Mouse (Mus musculus): ENCODE results near the gene Cyp2t4. TPM values are rescaled to one million over a fixed set of nuclear protein-coding genes. Genes with fewer than 3 reads are reported as not detected.

Gene Cyp2t4
- polyA plus RNA-seq, 1 experiment from 2014 or later: 0.12 TPM

DNA sequence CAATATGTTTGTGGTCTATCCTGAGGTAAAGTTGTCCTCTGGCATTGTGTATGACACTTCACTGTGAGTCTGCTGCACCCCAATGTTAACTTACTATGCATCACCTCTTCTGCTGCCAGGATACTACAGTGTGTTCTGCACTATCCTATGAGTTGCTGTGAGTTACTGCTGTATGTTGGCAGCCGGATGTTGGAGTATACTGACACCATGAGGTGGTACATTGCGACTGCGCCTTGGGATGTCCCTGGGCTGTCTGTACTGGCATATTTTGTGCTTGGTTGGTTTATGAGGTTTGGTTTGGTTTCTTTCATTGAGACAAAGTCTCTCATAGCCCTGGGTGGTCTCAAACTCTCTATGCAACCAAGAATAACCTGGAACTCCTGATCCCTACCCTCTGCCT, 25.4 kb upstream of the Cyp2t4 start:
- H3K4me1 ChIP-seq (replicated peaks; ENCODE audit: control insufficient read depth, insufficient read depth, low read length): peaks cover 4% of the 10 kb centered on the region; the same call in 1 of the 2 replicates
- 0 out of 2 replicates have a peak, but pooled peaks have one; percentile 22 for ATAC-seq (replicated peaks; ENCODE audit: low FRiP score, low TSS enrichment, low read depth)
- no peak overlapping the region for H3K4me3 ChIP-seq (ENCODE audit: low read depth, low read length)
- H3K36me3 ChIP-seq (ENCODE audit: control insufficient read depth, insufficient read depth, low read length): no peaks in the 10 kb centered on the region
- WGBS: 51% methylated on average over 3 of the region's 3 CpGs
- no peak for DNase-seq (ENCODE audit: low spot score)
- no peaks in the 10 kb centered on the region for H3K9me3 ChIP-seq (ENCODE audit: control insufficient read depth, low read length)
- no peaks in the 10 kb centered on the region for H3K27me3 ChIP-seq (replicated peaks; ENCODE audit: control insufficient read depth, insufficient read depth, low read length)
- no peak overlapping the region for H3K27ac ChIP-seq (ENCODE audit: low read depth)
- H3K9ac ChIP-seq (ENCODE audit: low read length): no peak overlapping the region
- H3K4me2 ChIP-seq (ENCODE audit: low read length): no peak overlapping the region

DNA sequence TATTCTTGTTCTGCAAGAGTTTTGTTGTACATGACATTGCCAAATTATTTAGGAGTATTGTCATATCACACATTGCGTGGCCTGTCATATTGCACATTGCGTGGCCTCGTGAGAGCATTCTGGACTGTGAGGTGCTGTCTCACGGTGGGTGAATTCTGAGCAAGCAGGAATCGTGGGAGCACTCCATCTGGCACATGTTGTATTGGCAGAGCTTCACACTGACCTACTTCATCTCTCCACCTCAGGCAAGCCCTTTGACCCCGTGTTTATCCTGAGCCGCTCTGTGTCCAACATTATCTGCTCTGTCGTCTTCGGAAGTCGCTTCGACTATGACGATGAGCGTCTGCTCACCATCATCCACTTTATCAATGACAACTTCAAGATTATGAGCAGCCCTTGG, 24.6 kb upstream of the Cyp2t4 start:
- Histone ChIP-seq H3K27ac (ENCODE audit: low read depth) (no peak overlapping the region), H3K4me1 (replicated peaks; ENCODE audit: control insufficient read depth, insufficient read depth, low read length) (peaks cover 6% of the 10 kb centered on the region; the same call in 1 of the 2 replicates), H3K36me3 (ENCODE audit: control insufficient read depth, insufficient read depth, low read length) (no peaks in the 10 kb centered on the region), H3K27me3 (replicated peaks; ENCODE audit: control insufficient read depth, insufficient read depth, low read length) (no peaks in the 10 kb centered on the region), H3K9ac (ENCODE audit: low read length) (no peak overlapping the region), H3K4me3 (ENCODE audit: low read depth, low read length) (no peak overlapping the region), H3K4me2 (ENCODE audit: low read length) (no peak overlapping the region), H3K9me3 (ENCODE audit: control insufficient read depth, low read length) (no peaks in the 10 kb centered on the region)
- DNase-seq (ENCODE audit: low spot score) (no peak), ATAC-seq (replicated peaks; ENCODE audit: low FRiP score, low TSS enrichment, low read depth) (no peak)
- 61% methylated on average over 13 of the region's 13 CpGs for WGBS

DNA sequence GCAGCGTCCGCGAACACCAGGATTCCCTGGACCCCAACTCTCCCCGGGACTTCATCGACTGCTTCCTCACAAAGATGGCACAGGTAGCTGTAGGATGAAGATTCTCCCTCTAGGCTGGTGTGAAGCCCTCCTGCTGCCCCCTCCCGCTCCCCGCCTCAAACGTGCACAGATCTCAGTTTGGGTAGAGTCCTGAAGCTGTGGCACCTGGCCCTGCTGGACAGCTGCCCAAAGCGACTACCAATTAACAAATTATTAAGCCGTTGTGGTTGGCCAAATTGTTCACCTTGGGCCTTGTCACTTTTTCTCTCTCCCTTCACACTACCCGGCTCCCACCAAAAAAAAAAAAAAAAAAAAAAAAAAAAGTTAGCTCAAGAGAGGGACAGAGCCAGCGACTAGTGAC, 23.7 kb upstream of the Cyp2t4 start:
- H3K36me3 ChIP-seq (ENCODE audit: control insufficient read depth, insufficient read depth, low read length): no peaks in the 10 kb centered on the region
- no peaks in the 10 kb centered on the region for H3K9me3 ChIP-seq (ENCODE audit: control insufficient read depth, low read length)
- ATAC-seq (replicated peaks; ENCODE audit: low FRiP score, low TSS enrichment, low read depth) (no peak), DNase-seq (ENCODE audit: low spot score) (no peak)
- no peak overlapping the region for H3K9ac ChIP-seq (ENCODE audit: low read length)
- 88% methylated on average over 12 of the region's 12 CpGs for WGBS
- H3K27me3 ChIP-seq (replicated peaks; ENCODE audit: control insufficient read depth, insufficient read depth, low read length): no peaks in the 10 kb centered on the region
- peaks cover 6% of the 10 kb centered on the region; the same call in 1 of the 2 replicates for H3K4me1 ChIP-seq (replicated peaks; ENCODE audit: control insufficient read depth, insufficient read depth, low read length)
- no peak overlapping the region for H3K27ac ChIP-seq (ENCODE audit: low read depth)
- H3K4me3 ChIP-seq (ENCODE audit: low read depth, low read length): no peak overlapping the region
- H3K4me2 ChIP-seq (ENCODE audit: low read length): no peak overlapping the region

DNA sequence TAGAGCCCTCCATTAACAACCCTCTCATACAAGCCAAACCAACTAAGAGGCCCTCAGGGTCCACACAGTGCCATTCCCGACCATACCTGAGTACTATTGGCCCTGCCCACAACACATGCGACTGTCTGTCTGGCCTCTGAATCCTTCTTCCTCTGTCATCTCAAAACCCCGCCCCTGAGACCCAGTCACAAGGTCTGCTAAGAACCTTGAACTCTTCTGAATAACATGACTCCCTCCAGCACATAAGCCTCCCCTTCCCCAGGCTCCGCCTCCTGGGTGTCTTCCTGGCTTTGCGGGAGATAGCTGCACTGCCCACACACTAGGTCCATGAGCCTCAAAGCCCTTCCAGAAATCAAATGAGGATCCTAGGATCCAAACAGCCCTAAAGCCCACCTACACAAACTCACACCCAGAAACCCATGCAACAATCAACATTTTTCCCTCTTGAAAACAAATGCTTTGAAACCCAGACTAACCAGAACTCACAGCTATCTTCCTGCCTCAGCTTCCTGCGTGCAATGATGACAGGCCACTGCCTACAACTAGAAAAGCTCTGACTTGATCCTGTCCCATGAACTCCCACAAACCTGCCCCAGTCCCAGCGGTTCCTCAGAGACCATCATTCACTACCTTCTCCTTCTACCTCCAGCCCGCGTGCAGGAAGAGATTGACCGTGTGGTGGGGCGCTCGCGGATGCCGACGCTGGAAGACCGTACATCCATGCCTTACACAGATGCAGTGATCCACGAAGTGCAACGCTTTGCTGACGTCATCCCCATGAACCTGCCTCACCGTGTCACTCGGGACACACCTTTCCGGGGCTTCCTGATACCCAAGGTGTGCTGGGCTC, 22.8 kb upstream of the Cyp2t4 start:
- Histone ChIP-seq H3K4me1 (replicated peaks; ENCODE audit: control insufficient read depth, insufficient read depth, low read length) (peaks cover 6% of the 10 kb centered on the region; the same call in 1 of the 2 replicates), H3K36me3 (ENCODE audit: control insufficient read depth, insufficient read depth, low read length) (no peaks in the 10 kb centered on the region), H3K4me2 (ENCODE audit: low read length) (no peak overlapping the region), H3K9ac (ENCODE audit: low read length) (no peak overlapping the region), H3K27ac (ENCODE audit: low read depth) (no peak overlapping the region), H3K27me3 (replicated peaks; ENCODE audit: control insufficient read depth, insufficient read depth, low read length) (no peaks in the 10 kb centered on the region), H3K9me3 (ENCODE audit: control insufficient read depth, low read length) (no peaks in the 10 kb centered on the region), H3K4me3 (ENCODE audit: low read depth, low read length) (no peak overlapping the region)
- no peak for DNase-seq (ENCODE audit: low spot score)
- WGBS: 86% methylated on average over 22 of the region's 22 CpGs
- no peak for ATAC-seq (replicated peaks; ENCODE audit: low FRiP score, low TSS enrichment, low read depth)

DNA sequence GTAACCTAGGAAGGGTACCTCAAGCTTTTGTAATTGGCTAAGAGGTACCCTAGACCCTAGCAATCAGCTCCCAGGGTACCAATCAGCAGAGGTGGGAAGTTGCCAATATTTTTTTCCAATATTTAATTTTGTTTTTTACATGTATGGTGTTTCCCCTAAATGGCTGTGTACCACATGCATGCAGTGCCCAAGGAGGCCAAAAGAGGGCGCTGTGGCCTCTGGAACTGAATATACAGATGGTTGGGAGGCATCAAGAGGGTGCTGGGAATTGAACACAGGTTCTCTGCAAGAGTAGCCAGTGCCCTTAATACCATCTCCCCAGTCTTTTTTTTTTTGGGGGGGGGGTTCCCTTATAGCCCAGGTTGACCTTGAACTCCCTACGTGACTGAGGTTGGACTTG, 22.1 kb upstream of the Cyp2t4 start:
- no peaks in the 10 kb centered on the region for H3K27me3 ChIP-seq (replicated peaks; ENCODE audit: control insufficient read depth, insufficient read depth, low read length)
- ATAC-seq (replicated peaks; ENCODE audit: low FRiP score, low TSS enrichment, low read depth): no peak
- H3K27ac ChIP-seq (ENCODE audit: low read depth): no peak overlapping the region
- no peaks in the 10 kb centered on the region for H3K36me3 ChIP-seq (ENCODE audit: control insufficient read depth, insufficient read depth, low read length)
- DNase-seq (ENCODE audit: low spot score): no peak
- no peak overlapping the region for H3K4me3 ChIP-seq (ENCODE audit: low read depth, low read length)
- H3K9ac ChIP-seq (ENCODE audit: low read length): no peak overlapping the region
- H3K4me1 ChIP-seq (replicated peaks; ENCODE audit: control insufficient read depth, insufficient read depth, low read length): peaks cover 6% of the 10 kb centered on the region; the same call in 1 of the 2 replicates
- H3K4me2 ChIP-seq (ENCODE audit: low read length): no peak overlapping the region
- H3K9me3 ChIP-seq (ENCODE audit: control insufficient read depth, low read length): no peaks in the 10 kb centered on the region
- 61% methylated on average over 2 of the region's 2 CpGs for WGBS

DNA sequence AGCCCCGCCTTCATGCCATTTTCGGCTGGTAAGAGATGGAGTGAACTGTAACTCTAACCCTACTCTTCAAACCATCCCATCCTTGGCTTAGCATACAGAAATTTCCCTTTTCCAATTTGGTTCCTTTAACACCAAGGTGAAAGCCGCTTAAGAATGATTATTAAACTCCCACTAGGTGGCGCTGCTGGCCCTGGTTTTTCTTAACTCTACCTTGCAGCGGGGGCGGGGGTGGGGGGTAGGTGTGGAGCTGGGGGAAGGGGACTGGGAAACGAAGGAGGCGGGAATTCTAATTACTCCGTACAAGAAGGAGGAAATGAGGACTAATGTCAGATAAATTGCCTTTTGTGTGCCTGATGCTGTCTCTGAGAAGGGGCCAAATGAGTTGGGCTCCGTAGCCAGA, 20.9 kb upstream of the Cyp2t4 start:
- Histone ChIP-seq H3K27ac (ENCODE audit: low read depth) (no peak overlapping the region), H3K4me2 (ENCODE audit: low read length) (peak overlapping the region; percentile 2; the same call in 1 of the 2 replicates), H3K9me3 (ENCODE audit: control insufficient read depth, low read length) (no peaks in the 10 kb centered on the region), H3K27me3 (replicated peaks; ENCODE audit: control insufficient read depth, insufficient read depth, low read length) (no peaks in the 10 kb centered on the region), H3K36me3 (ENCODE audit: control insufficient read depth, insufficient read depth, low read length) (no peaks in the 10 kb centered on the region), H3K4me3 (ENCODE audit: low read depth, low read length) (no peak overlapping the region), H3K9ac (ENCODE audit: low read length) (no peak overlapping the region), H3K4me1 (replicated peaks; ENCODE audit: control insufficient read depth, insufficient read depth, low read length) (peaks cover 6% of the 10 kb centered on the region; the same call in 1 of the 2 replicates)
- DNase-seq (ENCODE audit: low spot score) (peak; percentile 73), ATAC-seq (replicated peaks; ENCODE audit: low FRiP score, low TSS enrichment, low read depth) (no peak)
- WGBS: 17% methylated on average over 10 of the region's 10 CpGs

DNA sequence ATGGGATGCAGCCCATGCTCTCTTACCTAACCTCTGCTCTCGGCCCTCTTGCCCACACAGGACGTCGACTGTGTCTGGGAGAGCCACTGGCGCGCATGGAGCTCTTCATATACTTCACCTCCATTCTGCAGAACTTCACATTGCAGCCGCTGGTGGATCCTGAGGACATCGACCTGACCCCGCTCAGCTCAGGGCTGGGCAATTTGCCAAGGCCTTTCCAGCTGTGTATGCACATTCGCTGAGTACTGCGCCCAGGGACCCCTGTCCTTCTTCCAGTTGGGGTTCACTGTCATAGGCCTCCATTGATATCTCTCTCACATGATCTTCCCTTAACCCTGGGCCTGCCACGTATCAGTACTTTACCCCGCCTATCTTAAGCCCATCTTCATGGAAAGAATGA, 20.4 kb upstream of the Cyp2t4 start:
- H3K4me2 ChIP-seq (ENCODE audit: low read length): no peak overlapping the region

DNA sequence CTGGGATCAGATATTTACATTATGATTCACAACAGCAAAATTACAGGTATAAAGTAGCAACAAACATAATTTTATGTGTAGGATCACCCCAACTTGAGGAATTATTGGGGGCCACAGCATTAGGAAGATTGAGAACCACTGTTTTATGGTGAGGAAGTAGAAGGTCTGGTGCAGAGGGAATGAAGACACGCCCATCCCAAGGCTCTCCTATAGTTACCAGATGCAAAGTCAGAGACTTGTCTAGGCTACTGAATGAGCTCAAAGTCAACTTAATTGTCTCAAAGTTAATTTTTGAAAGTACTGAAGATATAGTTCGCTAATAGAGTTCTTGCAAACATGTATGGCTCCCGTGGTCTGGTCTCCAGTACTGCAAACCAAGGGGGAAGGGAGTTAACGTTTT, 19.8 kb upstream of the Cyp2t4 start:
- H3K27ac ChIP-seq (ENCODE audit: low read depth): no peak overlapping the region
- H3K4me2 ChIP-seq (ENCODE audit: low read length): no peak overlapping the region
- H3K36me3 ChIP-seq (ENCODE audit: control insufficient read depth, insufficient read depth, low read length): no peaks in the 10 kb centered on the region
- H3K9me3 ChIP-seq (ENCODE audit: control insufficient read depth, low read length): no peaks in the 10 kb centered on the region
- DNase-seq (ENCODE audit: low spot score) (no peak), ATAC-seq (replicated peaks; ENCODE audit: low FRiP score, low TSS enrichment, low read depth) (no peak)
- H3K27me3 ChIP-seq (replicated peaks; ENCODE audit: control insufficient read depth, insufficient read depth, low read length): no peaks in the 10 kb centered on the region
- 74% methylated on average over 4 of the region's 4 CpGs for WGBS
- H3K9ac ChIP-seq (ENCODE audit: low read length): no peak overlapping the region
- H3K4me3 ChIP-seq (ENCODE audit: low read depth, low read length): no peak overlapping the region
- peaks cover 6% of the 10 kb centered on the region; the same call in 1 of the 2 replicates for H3K4me1 ChIP-seq (replicated peaks; ENCODE audit: control insufficient read depth, insufficient read depth, low read length)

More for the DNA sequence above, 20.4 kb upstream of the Cyp2t4 start:
- Histone ChIP-seq H3K9me3 (ENCODE audit: control insufficient read depth, low read length) (no peaks in the 10 kb centered on the region), H3K9ac (ENCODE audit: low read length) (no peak overlapping the region), H3K4me1 (replicated peaks; ENCODE audit: control insufficient read depth, insufficient read depth, low read length) (peaks cover 6% of the 10 kb centered on the region; the same call in 1 of the 2 replicates), H3K4me3 (ENCODE audit: low read depth, low read length) (no peak overlapping the region), H3K36me3 (ENCODE audit: control insufficient read depth, insufficient read depth, low read length) (no peaks in the 10 kb centered on the region), H3K27ac (ENCODE audit: low read depth) (no peak overlapping the region), H3K27me3 (replicated peaks; ENCODE audit: control insufficient read depth, insufficient read depth, low read length) (no peaks in the 10 kb centered on the region)
- peak; percentile 45; the same call in 1 of the 2 replicates for ATAC-seq (replicated peaks; ENCODE audit: low FRiP score, low TSS enrichment, low read depth)
- DNase-seq (ENCODE audit: low spot score): no peak
- WGBS: 46% methylated on average over 12 of the region's 12 CpGs
